11 mouse cellular contexts compared by ENCODE assay signal in the genomic region with DNA sequence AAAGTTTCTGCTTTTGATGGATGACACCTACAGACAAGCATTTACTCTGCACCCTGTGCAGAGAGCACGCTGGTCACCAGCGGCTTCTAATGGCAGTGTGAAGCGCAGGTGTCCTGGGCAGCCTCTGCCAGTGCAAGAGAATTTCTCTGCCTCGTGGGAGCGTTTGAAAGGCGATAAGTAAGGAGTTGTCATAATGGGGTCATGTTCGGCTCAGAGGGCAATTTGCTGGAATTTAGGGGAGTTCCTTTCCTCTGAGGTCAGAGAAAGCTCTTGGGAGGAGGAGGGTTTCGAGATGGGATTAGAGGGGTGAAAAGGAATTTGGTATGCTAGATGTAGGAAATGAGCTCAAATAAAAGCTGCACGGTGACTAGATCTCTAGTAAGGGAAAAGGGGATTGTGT.
DNase-seq lines count a peak whose midpoint lies in the region; ATAC-seq lines count a peak whose summit lies in the region.
"Had no signal": no experiment of that assay in that cellular context is flagged by ENCODE, and none has a peak within 500 bp of the region (broad histone marks: within the 10 kb centered on the region; RNA-seq: fewer than 3 reads in every experiment).

No protein-coding gene starts in this region.

- no peak overlapping the region for H3K4me2 ChIP-seq in kidney, embryonic 15.5 days
- H3K4me2 ChIP-seq in kidney, embryonic 14.5 days (replicated peaks; ENCODE audit: low read depth, low read length): no peak overlapping the region

- 29% methylated on average over 9 of the region's 9 CpGs for WGBS in kidney, embryonic 15.5 days
- WGBS in kidney, embryonic 14.5 days: 39% methylated on average over 9 of the region's 9 CpGs

- ATAC-seq in kidney, embryonic 15.5 days (replicated peaks; ENCODE audit: low FRiP score): 0 out of 2 replicates have a peak, but pooled peaks have one; percentile 18
- ATAC-seq in kidney, embryonic 14.5 days (ENCODE audit: low FRiP score, low TSS enrichment): no peak
- ATAC-seq: hindbrain, postnatal 0 days had no signal

- H3K36me3 ChIP-seq in kidney, embryonic 15.5 days: no peaks in the 10 kb centered on the region
- H3K36me3 ChIP-seq in kidney, embryonic 14.5 days (ENCODE audit: control insufficient read depth, insufficient read depth, low read length): no peaks in the 10 kb centered on the region

- no peaks in the 10 kb centered on the region for H3K9me3 ChIP-seq in kidney, embryonic 15.5 days (replicated peaks)
- no peaks in the 10 kb centered on the region for H3K9me3 ChIP-seq in kidney, embryonic 14.5 days (ENCODE audit: control insufficient read depth, low read length)

- DNase-seq in 3T3-L1 (ENCODE audit: low read depth, low spot score): peak; percentile 71
- peak; percentile 53 for DNase-seq in embryo, embryonic 10.5 days (ENCODE audit: low spot score)
- peak; percentile 17 for DNase-seq in lung, postnatal 36 days
- DNase-seq in urinary bladder, adult 2 months (ENCODE audit: low spot score): no peak
- no peak for DNase-seq in right cerebral cortex, postnatal 4 days
- DNase-seq in cerebellum, adult 9-11 months: no peak
- DNase-seq: cerebellum, postnatal 25 days; layer of hippocampus, adult 9-11 months had no signal

- H3K4me1 ChIP-seq in kidney, embryonic 15.5 days: peaks cover 3% of the 10 kb centered on the region; the same call in 1 of the 2 replicates
- no peaks in the 10 kb centered on the region for H3K4me1 ChIP-seq in kidney, embryonic 14.5 days (ENCODE audit: control insufficient read depth, insufficient read depth, low read length)

- H3K27ac ChIP-seq in kidney, embryonic 15.5 days: no peak overlapping the region
- no peak overlapping the region for H3K27ac ChIP-seq in kidney, embryonic 14.5 days (ENCODE audit: low read depth, low read length)
- H3K27ac ChIP-seq: hindbrain, postnatal 0 days had no signal

- no peak overlapping the region for H3K4me3 ChIP-seq in kidney, embryonic 15.5 days (replicated peaks)
- no peak overlapping the region for H3K4me3 ChIP-seq in kidney, embryonic 14.5 days (ENCODE audit: low read length)

- no peaks in the 10 kb centered on the region for H3K27me3 ChIP-seq in kidney, embryonic 15.5 days
- H3K27me3 ChIP-seq in kidney, embryonic 14.5 days (ENCODE audit: control insufficient read depth, insufficient read depth, low read length): no peaks in the 10 kb centered on the region

- H3K9ac ChIP-seq in kidney, embryonic 15.5 days: no peak overlapping the region
- H3K9ac ChIP-seq in kidney, embryonic 14.5 days (ENCODE audit: low read depth, low read length): no peak overlapping the region

Comparison
In these comparisons a context has a peak if more than half of its experiments do, and no peak if none do; other contexts are left out.
1. DNase-seq: peak in 3T3-L1 (single experiment), embryo, embryonic 10.5 days (single experiment) and lung, postnatal 36 days (single experiment); none in urinary bladder, adult 2 months (single experiment), right cerebral cortex, postnatal 4 days (single experiment) and cerebellum, adult 9-11 months (single experiment).